Mouse (Mus musculus) midbrain, embryonic 11.5 days (tissue): Measurements from ENCODE around the gene Olfr364-ps1. TPM values are rescaled to one million over a fixed set of nuclear protein-coding genes. Genes with fewer than 3 reads are reported as not detected.

Experiments used
- ATAC-seq: fragments of 200-750 bp; cut with Nextera tagmentation; 2 replicates; pipeline ENCODE4 v1.8.0; 2017; ENCODE audit warnings: moderate TSS enrichment, moderate library complexity; ENCODE audit not compliant: low FRiP score
- DNase-seq: peaks from one replicate; pipeline ENCODE4 v3.0.0; 2015; ENCODE audit warnings: low spot score; ENCODE audit errors: missing footprints
- H3K27ac ChIP-seq: fragments of 300-500 bp; sonication (generic); 2 replicates; pipeline ENCODE4 v1.5.1; 2014; ENCODE audit warnings: low read depth, low read length
- H3K27me3 ChIP-seq: fragments of 300-500 bp; sonication (generic); 2 replicates; pipeline ENCODE4 v1.6.1; 2014; ENCODE audit warnings: mild to moderate bottlenecking, low read length, moderate library complexity, mixed read lengths; ENCODE audit not compliant: control insufficient read depth, insufficient read depth
- H3K36me3 ChIP-seq: fragments of 300-500 bp; sonication (generic); 2 replicates; pipeline ENCODE4 v1.6.1; 2014; ENCODE audit warnings: mild to moderate bottlenecking, low read length, moderate library complexity, mixed read lengths; ENCODE audit not compliant: control insufficient read depth, insufficient read depth
- H3K4me1 ChIP-seq: fragments of 300-500 bp; sonication (generic); 2 replicates; pipeline ENCODE4 v1.6.1; 2014; ENCODE audit warnings: low read length; ENCODE audit not compliant: control insufficient read depth, insufficient read depth
- H3K4me2 ChIP-seq: fragments of 300-500 bp; sonication (generic); 2 replicates; pipeline ENCODE4 v1.6.1; 2014; ENCODE audit warnings: mild to moderate bottlenecking, moderate library complexity
- H3K4me3 ChIP-seq: fragments of 300-500 bp; sonication (generic); 2 replicates; pipeline ENCODE4 v1.5.1; 2014; ENCODE audit warnings: low read depth, low read length
- H3K9ac ChIP-seq: fragments of 300-500 bp; sonication (generic); 2 replicates; pipeline ENCODE4 v1.6.1; 2014; ENCODE audit warnings: low read length
- H3K9me3 ChIP-seq: fragments of 300-500 bp; sonication (generic); 2 replicates; pipeline ENCODE4 v1.6.1; 2016; ENCODE audit warnings: low read length; ENCODE audit not compliant: control insufficient read depth
- WGBS: fragments of 180-500 bp; shearing (Covaris S2); extraction: QIAGEN DNeasy Blood & Tissue Kit; methylation state at CpG from one replicate; pipeline ENCODE4 v1.1.7; 2014; 5-methylcytosine and 5-hydroxymethylcytosine counted together
- polyA plus RNA-seq: library from polyadenylated mRNA; unstranded; fragments of >200 nt; fragmentation: Nextera tagmentation; extraction: Ambion mirVana; gene quantifications from 2 replicates; pipeline ENCODE4 v1.2.1, GENCODE M21; 2014

The Olfr364-ps1 gene
- polyA plus RNA-seq: not detected in 2 replicates

DNA sequence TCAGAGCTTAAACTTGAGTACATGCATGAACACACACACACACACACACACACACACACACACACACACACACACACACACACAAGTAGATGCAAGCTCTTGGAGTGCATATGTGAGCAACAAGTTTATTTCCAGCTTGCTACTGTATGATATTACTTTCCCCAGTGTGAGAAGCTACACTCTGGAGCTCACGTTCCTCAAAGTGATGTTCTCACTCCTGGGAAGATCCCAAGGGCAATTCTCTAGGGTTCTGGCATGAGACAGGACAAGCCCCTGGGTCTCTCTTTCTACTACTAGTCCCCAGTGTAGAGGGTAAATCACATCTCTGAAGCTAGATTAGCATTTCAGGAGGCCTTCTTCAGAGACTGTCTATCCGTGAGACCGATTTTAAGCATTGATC is at the start of gene Olfr364-ps1:
Gene Olfr364-ps1 (plus strand): TSS at position 301 of the 400 bp plus-strand sequence.
- ATAC-seq: no peak
- 85% methylated on average over 3 of the region's 3 CpGs for WGBS

DNA sequence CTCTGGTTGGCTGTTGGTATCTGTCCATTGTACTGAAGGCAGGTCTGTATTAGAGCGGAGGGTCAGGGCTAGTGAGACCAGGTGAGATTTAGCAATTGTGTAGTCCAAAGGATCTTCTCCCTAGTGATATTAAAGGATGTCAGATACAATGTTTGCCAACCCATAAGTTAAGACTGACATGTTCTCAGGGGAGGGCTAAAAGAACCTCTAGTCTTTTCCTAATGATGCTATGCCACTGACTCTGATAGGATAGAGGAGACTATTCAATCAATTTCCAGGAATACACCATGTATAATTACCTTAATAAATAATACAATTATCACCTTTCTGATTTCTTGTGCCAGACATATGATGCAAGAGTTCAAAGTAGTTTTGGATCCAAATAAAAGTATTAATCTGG is 21.3 kb upstream of the Olfr364-ps1 start, which contains the start of gene Olfr362:
Gene Olfr362 (minus strand): TSS at position 101 of the 400 bp plus-strand sequence.
- DNase-seq (no peak), ATAC-seq (no peak)
- Histone ChIP-seq H3K9me3 (peaks cover 16% of the 10 kb centered on the region; the same call in 1 of the 2 replicates), H3K4me3 (no peak within 1 kb of the TSS), H3K36me3 (no peaks in the 10 kb centered on the region), H3K9ac (no peak within 1 kb of the TSS), H3K27me3 (no peaks in the 10 kb centered on the region), H3K4me2 (no peak within 1 kb of the TSS), H3K4me1 (no peaks in the 10 kb centered on the region), H3K27ac (no peak within 1 kb of the TSS)
- 81% methylated on average over 1 of the region's 1 CpGs for WGBS

More for the DNA sequence above, at the start of gene Olfr364-ps1:
- Histone ChIP-seq H3K4me2 (no peak within 1 kb of the TSS), H3K36me3 (no peaks in the 10 kb centered on the region), H3K27me3 (no peaks in the 10 kb centered on the region), H3K4me1 (no peaks in the 10 kb centered on the region), H3K27ac (no peak within 1 kb of the TSS), H3K9me3 (peaks cover 8% of the 10 kb centered on the region; the same call in 1 of the 2 replicates), H3K9ac (no peak within 1 kb of the TSS), H3K4me3 (no peak within 1 kb of the TSS)
- no peak for DNase-seq

DNA sequence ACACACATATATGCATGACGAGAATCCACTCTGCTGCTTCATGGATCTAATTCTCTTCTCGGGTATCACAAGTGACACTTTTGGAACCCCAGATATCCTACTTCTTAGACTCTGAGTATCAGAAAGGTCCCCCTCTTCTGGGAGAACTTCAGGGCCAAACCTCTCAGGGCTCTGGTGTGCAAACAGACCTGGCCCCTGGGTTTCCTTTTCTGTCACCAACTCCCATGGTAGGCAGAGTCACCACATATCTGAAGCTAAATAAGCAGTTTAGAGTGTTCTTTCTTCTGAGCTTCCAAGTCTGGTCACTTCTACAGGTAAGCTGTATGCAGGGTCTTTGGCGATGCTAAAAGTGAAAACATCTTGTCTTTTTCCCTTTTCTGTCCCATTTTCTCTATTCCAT is 48.8 kb downstream of the Olfr364-ps1 start, which contains the start of gene Olfr365:
Gene Olfr365 (plus strand): TSS at position 301 of the 400 bp plus-strand sequence.
- Histone ChIP-seq H3K27me3 (no peaks in the 10 kb centered on the region), H3K27ac (no peak within 1 kb of the TSS), H3K4me1 (no peaks in the 10 kb centered on the region), H3K9me3 (peaks cover 9% of the 10 kb centered on the region; the same call in 1 of the 2 replicates), H3K36me3 (no peaks in the 10 kb centered on the region), H3K4me3 (no peak within 1 kb of the TSS), H3K4me2 (no peak within 1 kb of the TSS), H3K9ac (no peak within 1 kb of the TSS)
- ATAC-seq: no peak
- 81% methylated on average over 3 of the region's 3 CpGs for WGBS
- DNase-seq: no peak

Other genes starting within 250 kb of the Olfr364-ps1 start
- gene Olfr353, start 246.4 kb upstream of the Olfr364-ps1 start, polyA plus RNA-seq: not detected in 2 replicates
- not detected in 2 replicates for gene Olfr354, start 233.6 kb upstream of the Olfr364-ps1 start, polyA plus RNA-seq
- gene Olfr355, start 210.4 kb upstream of the Olfr364-ps1 start, polyA plus RNA-seq: not detected in 2 replicates
- not detected in 2 replicates for gene Olfr356, start 202.2 kb upstream of the Olfr364-ps1 start, polyA plus RNA-seq
- gene Olfr357, start 145.5 kb upstream of the Olfr364-ps1 start, polyA plus RNA-seq: not detected in 2 replicates
- gene Olfr358, start 130.0 kb upstream of the Olfr364-ps1 start, polyA plus RNA-seq: not detected in 2 replicates
- not detected in 2 replicates for gene Olfr360, start 73.6 kb upstream of the Olfr364-ps1 start, polyA plus RNA-seq
- gene Olfr361, start 50.0 kb upstream of the Olfr364-ps1 start, polyA plus RNA-seq: not detected in 2 replicates
- gene Olfr362, start 21.4 kb upstream of the Olfr364-ps1 start, polyA plus RNA-seq: not detected in 2 replicates
- gene Olfr365, start 48.9 kb downstream of the Olfr364-ps1 start, polyA plus RNA-seq: not detected in 2 replicates
- not detected in 2 replicates for gene Olfr366, start 72.3 kb downstream of the Olfr364-ps1 start, polyA plus RNA-seq
- gene Olfr368, start 187.2 kb downstream of the Olfr364-ps1 start, polyA plus RNA-seq: not detected in 2 replicates
- 82.7 and 87.3 TPM in 2 replicates for gene Pdcl, start 220.0 kb downstream of the Olfr364-ps1 start, polyA plus RNA-seq